Comparison of ENCODE assay signal across 9 mouse cellular contexts in the genomic region with DNA sequence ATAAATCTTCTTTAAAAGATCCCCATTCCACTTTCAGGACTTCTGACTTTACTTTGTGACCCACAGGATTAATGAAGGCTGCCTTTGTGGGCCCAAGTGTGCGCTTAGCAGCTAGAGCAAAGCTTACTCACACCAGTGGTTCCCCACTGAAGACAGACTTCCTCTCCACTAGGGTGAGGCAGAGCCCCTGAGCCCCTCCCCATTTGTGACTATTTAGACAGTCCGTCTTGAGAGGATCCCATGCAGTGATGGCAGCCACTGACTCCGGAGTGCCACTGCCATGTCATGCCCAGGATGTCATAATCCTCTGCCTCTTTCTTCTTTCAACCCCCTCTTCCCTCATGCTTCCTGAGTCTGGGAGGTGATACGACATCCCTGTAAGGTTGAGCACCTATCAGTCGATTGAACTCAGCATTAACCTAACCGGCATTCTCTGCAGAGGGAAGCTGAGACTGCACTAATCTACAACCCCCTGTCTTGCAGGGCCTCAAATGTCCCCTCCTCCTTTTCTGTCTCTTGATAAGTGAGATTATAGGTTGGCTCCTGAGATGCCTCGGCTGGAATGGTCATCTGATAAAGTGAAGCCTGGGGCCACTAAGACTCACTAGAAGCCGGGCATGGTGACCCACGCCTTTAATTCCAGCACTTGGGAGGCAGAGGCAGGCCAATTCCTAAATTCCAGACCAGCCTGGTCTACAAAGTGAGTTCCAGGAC. TPM values are rescaled to one million over a fixed set of nuclear protein-coding genes. Genes with fewer than 3 reads are reported as not detected.
DNase-seq lines count a peak whose midpoint lies in the region; ATAC-seq and TF ChIP-seq lines count a peak whose summit lies in the region.
"Had no signal": no experiment of that assay in that cellular context is flagged by ENCODE, and none has a peak within 500 bp of the region (broad histone marks: within the 10 kb centered on the region; RNA-seq: fewer than 3 reads in every experiment).

No protein-coding gene starts in this region.

- H3K9me3 ChIP-seq in midbrain, embryonic 11.5 days (ENCODE audit: control insufficient read depth, low read length), result no peaks in the 10 kb centered on the region
- no peaks in the 10 kb centered on the region for H3K9me3 ChIP-seq in midbrain, embryonic 14.5 days (ENCODE audit: control insufficient read depth, low read length)
- H3K9me3 ChIP-seq in hindbrain, postnatal 0 days (ENCODE audit: low read length), result no peaks in the 10 kb centered on the region

- 69% methylated on average over 9 of the region's 9 CpGs for WGBS in midbrain, embryonic 11.5 days
- 61% methylated on average over 9 of the region's 9 CpGs for WGBS in midbrain, embryonic 14.5 days
- WGBS in hindbrain, postnatal 0 days, result 83% methylated on average over 9 of the region's 9 CpGs

- no peaks in the 10 kb centered on the region for H3K27me3 ChIP-seq in midbrain, embryonic 11.5 days (ENCODE audit: control insufficient read depth, insufficient read depth, low read length)
- no peaks in the 10 kb centered on the region for H3K27me3 ChIP-seq in midbrain, embryonic 14.5 days (ENCODE audit: control insufficient read depth, insufficient read depth, low read length)
- no peaks in the 10 kb centered on the region for H3K27me3 ChIP-seq in hindbrain, postnatal 0 days (ENCODE audit: insufficient read depth, low read length)
- H3K27me3 ChIP-seq in myocyte (ENCODE audit: control insufficient read depth, insufficient read depth, insufficient read length), result no peaks in the 10 kb centered on the region

- ATAC-seq in midbrain, embryonic 11.5 days (ENCODE audit: low FRiP score), result no peak
- no peak for ATAC-seq in midbrain, embryonic 14.5 days (ENCODE audit: low FRiP score, low TSS enrichment)
- ATAC-seq in hindbrain, postnatal 0 days, result no peak

- H3K36me3 ChIP-seq in midbrain, embryonic 11.5 days (ENCODE audit: control insufficient read depth, insufficient read depth, low read length), result peaks cover 1% of the 10 kb centered on the region; the same call in 1 of the 2 replicates
- H3K36me3 ChIP-seq in midbrain, embryonic 14.5 days (ENCODE audit: control insufficient read depth, insufficient read depth, low read length), result peaks cover 11% of the 10 kb centered on the region
- H3K36me3 ChIP-seq in hindbrain, postnatal 0 days (ENCODE audit: insufficient read depth, low read length), result no peaks in the 10 kb centered on the region
- peaks cover 9% of the 10 kb centered on the region for H3K36me3 ChIP-seq in myocyte (ENCODE audit: control insufficient read depth, insufficient read depth)

- no peak for TF ChIP-seq POLR2A in myocyte (IDR thresholded peaks at IDR 0.05; ENCODE audit: insufficient read length, low read depth)

- no peak overlapping the region for H3K27ac ChIP-seq in midbrain, embryonic 11.5 days (ENCODE audit: low read depth, low read length)
- no peak overlapping the region for H3K27ac ChIP-seq in midbrain, embryonic 14.5 days (replicated peaks; ENCODE audit: low read depth, low read length)
- H3K27ac ChIP-seq in hindbrain, postnatal 0 days, result peak overlapping the region; percentile 100; the same call in 1 of the 2 replicates

- peaks cover 14% of the 10 kb centered on the region for H3K79me2 ChIP-seq in myocyte (ENCODE audit: control insufficient read depth, insufficient read depth)

- H3K4me1 ChIP-seq in midbrain, embryonic 11.5 days (ENCODE audit: control insufficient read depth, insufficient read depth, low read length), result peaks cover 13% of the 10 kb centered on the region
- H3K4me1 ChIP-seq in midbrain, embryonic 14.5 days (ENCODE audit: control insufficient read depth, insufficient read depth, low read length), result peaks cover 10% of the 10 kb centered on the region
- H3K4me1 ChIP-seq in hindbrain, postnatal 0 days (ENCODE audit: insufficient read depth, low read length), result 0 out of 2 replicates have a peak, but pooled peaks cover 5% of the 10 kb centered on the region

- no peak overlapping the region for H3K4me2 ChIP-seq in midbrain, embryonic 11.5 days
- no peak overlapping the region for H3K4me2 ChIP-seq in midbrain, embryonic 14.5 days (ENCODE audit: low read length)
- no peak overlapping the region for H3K4me2 ChIP-seq in hindbrain, postnatal 0 days (ENCODE audit: low read depth, low read length)
- peak overlapping the region; percentile 92 for H3K4me2 ChIP-seq in myocyte (ENCODE audit: low read depth)

- no peak overlapping the region for H3ac ChIP-seq in myocyte (ENCODE audit: control insufficient read depth, insufficient read length)

- no peak for TF ChIP-seq CTCF in hindbrain, postnatal 0 days (IDR thresholded peaks at IDR 0.05; ENCODE audit: low read depth)

- peak; percentile 90 for DNase-seq in heart, adult 11 months
- no peak for DNase-seq in heart, adult 8-10 months (ENCODE audit: low spot score)
- DNase-seq in midbrain, embryonic 11.5 days (ENCODE audit: low spot score, missing footprints), result no peak
- DNase-seq in midbrain, embryonic 14.5 days, result no peak
- no peak for DNase-seq in hindbrain, postnatal 0 days (ENCODE audit: low spot score)
- DNase-seq in layer of hippocampus, postnatal 10 days (ENCODE audit: low spot score in 2 of 2), result no peak
- no peak for DNase-seq in MN1 (ENCODE audit: low spot score)
- DNase-seq: lung, postnatal 36 days had no signal

- no peak overlapping the region for H3K4me3 ChIP-seq in midbrain, embryonic 11.5 days (ENCODE audit: low read depth, low read length)
- no peak overlapping the region for H3K4me3 ChIP-seq in midbrain, embryonic 14.5 days (replicated peaks; ENCODE audit: low read depth, low read length)
- no peak overlapping the region for H3K4me3 ChIP-seq in hindbrain, postnatal 0 days (ENCODE audit: low read length)
- no peak overlapping the region for H3K4me3 ChIP-seq in myocyte

- peak overlapping the region; percentile 85; the same call in 1 of the 2 replicates for H3K9ac ChIP-seq in midbrain, embryonic 11.5 days (ENCODE audit: low read length)
- no peak overlapping the region for H3K9ac ChIP-seq in midbrain, embryonic 14.5 days (replicated peaks; ENCODE audit: low read length)
- H3K9ac ChIP-seq in hindbrain, postnatal 0 days (replicated peaks; ENCODE audit: low read length), result no peak overlapping the region

TF ChIP-seq in myocyte, 11 proteins besides CTCF, POLR2A, EP300 and RAD21:
- TF ChIP-seq MYOG (IDR thresholded peaks at IDR 0.05; ENCODE audit: control insufficient read depth in 1 of 3, insufficient read depth in 1 of 3, insufficient read length in 2 of 3, low read depth in 2 of 3), result no peak
- TF ChIP-seq MYOD1 (IDR thresholded peaks at IDR 0.05; ENCODE audit: control insufficient read depth in 1 of 3, insufficient read length in 2 of 3, low read depth in 2 of 3), result no peak
- TF ChIP-seq E2F4 (IDR thresholded peaks at IDR 0.05; ENCODE audit: insufficient read depth), result no peak
- no peak for TF ChIP-seq USF1 (IDR thresholded peaks at IDR 0.05; ENCODE audit: low read depth)
- no peak for TF ChIP-seq REST (IDR thresholded peaks at IDR 0.05; ENCODE audit: insufficient read depth, insufficient read length)
- no peak for TF ChIP-seq TCF3 (IDR thresholded peaks at IDR 0.05; ENCODE audit: insufficient read length, low read depth)
- no peak for TF ChIP-seq MAX (IDR thresholded peaks at IDR 0.05; ENCODE audit: low read depth)
- no peak for TF ChIP-seq POLR2AphosphoS2 (IDR thresholded peaks at IDR 0.05; ENCODE audit: insufficient read length, low read depth)
- TF ChIP-seq CEBPB (IDR thresholded peaks at IDR 0.05; ENCODE audit: insufficient read depth, poor library complexity, severe bottlenecking), result no peak
- TF ChIP-seq SRF (IDR thresholded peaks at IDR 0.05; ENCODE audit: control insufficient read depth, insufficient read length, low read depth), result no peak
- TF ChIP-seq TCF12 (IDR thresholded peaks at IDR 0.05; ENCODE audit: insufficient read depth, poor library complexity, severe bottlenecking), result no peak

RNA-seq across cellular contexts. Expression of a gene that starts 2.4 kb away (rescaled TPM):
- total RNA-seq in heart, adult 8-10 months (2022), result 1,000 to 10,000 TPM; 1,176 to 1,889 (median 1,438) TPM
- 3,704 and 3,886 TPM in 2 replicates for polyA plus RNA-seq in midbrain, embryonic 11.5 days (2014; fragmentation: Nextera tagmentation; extraction: Ambion mirVana)
- 2,437 and 3,041 TPM in 2 replicates for polyA plus RNA-seq in midbrain, embryonic 14.5 days (2014; fragmentation: Nextera tagmentation; extraction: Ambion mirVana)
- 3,796 and 3,887 TPM in 2 replicates for total RNA-seq in hindbrain, postnatal 0 days (2014; rRNA removed)
- 2,316 and 2,371 TPM in 2 replicates for polyA plus RNA-seq in hindbrain, postnatal 0 days (2015; fragmentation: Nextera tagmentation; extraction: Ambion mirVana)
- polyA plus RNA-seq in myocyte (2012; fragmentation: generic; extraction: Trizol), result 797 TPM
- total RNA-seq in layer of hippocampus, postnatal 10 days (2021), result 1,000 to 10,000 TPM; 1,788 to 2,276 TPM
